Mouse (Mus musculus) brain, embryonic 14.5 days (tissue): ENCODE measurements around the gene Ddx39.

Source experiments
- CTCF ChIP-seq: fragments of 200-500 bp; IDR thresholded peaks from 2 replicates; pipeline ENCODE4 v1.5.1; 2012; ENCODE audit warnings: inconsistent platforms, mild to moderate bottlenecking, moderate library complexity, borderline replicate concordance; ENCODE audit not compliant: insufficient read depth, insufficient read length; ENCODE audit errors: extremely low read depth
- POLR2A ChIP-seq: fragments of 200-500 bp; IDR thresholded peaks from 2 replicates; pipeline ENCODE4 v1.6.1; 2012; ENCODE audit warnings: mild to moderate bottlenecking, inconsistent platforms, borderline replicate concordance; ENCODE audit not compliant: poor library complexity, insufficient read depth, insufficient read length, severe bottlenecking; ENCODE audit errors: extremely low read depth

DNA sequence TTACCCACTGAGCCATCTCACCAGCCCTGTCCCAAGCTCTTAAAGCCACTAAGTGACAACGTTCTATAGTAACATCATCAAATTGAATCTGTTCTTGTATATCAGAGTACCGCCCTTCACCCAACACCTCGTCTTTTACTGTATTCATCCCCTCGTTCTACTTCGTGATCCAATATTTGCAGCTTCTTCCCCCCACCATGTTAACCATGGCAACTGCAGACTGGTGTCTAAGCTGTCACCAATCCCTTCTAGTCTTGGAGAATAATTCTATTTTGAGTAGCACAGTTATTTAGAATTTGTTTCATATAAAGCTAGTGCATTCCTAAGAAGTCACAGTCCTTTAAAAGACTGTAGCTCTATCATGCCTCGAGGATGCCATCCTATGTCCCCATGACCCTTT, 25.7 kb upstream of the Ddx39 start:
- TF ChIP-seq CTCF: no peak
- TF ChIP-seq POLR2A: no peak
